Mouse (Mus musculus) megakaryocyte, embryonic 14.5 days (primary cell): ENCODE data around the gene Colec11.

Experiments used
- FLI1 ChIP-seq: IDR thresholded peaks from 2 replicates; pipeline ENCODE4 v1.6.1; 2012; ENCODE audit warnings: low read length, inconsistent platforms, mixed read lengths
- GATA1 ChIP-seq: IDR thresholded peaks from 3 replicates; pipeline ENCODE4 v1.6.1; 2012; ENCODE audit warnings: mixed read lengths, low read length, inconsistent platforms, borderline replicate concordance

GRCm38 (mm10) chr12:28627092-28627491 is 3.9 kb upstream of the Colec11 start:
- TF ChIP-seq GATA1 (no peak), FLI1 (no peak)
